Mouse (Mus musculus) gastrocnemius, postnatal 4 days (tissue): ENCODE measurements around the gene Zdhhc17. TPM values are rescaled to one million over a fixed set of nuclear protein-coding genes. Genes with fewer than 3 reads are reported as not detected.
A peak's percentile ranks its signal among the peaks of the same experiment; 100 is the strongest.

Source experiments
- DNase-seq, 2 experiments: peaks; one replicate each; pipeline ENCODE4 v3.0.0; 2021 to 2022; ENCODE audit warnings: low spot score in 2 of 2, mixed read lengths in 2 of 2
- total RNA-seq, 2 experiments: library from RNA; stranded (reverse); gene quantifications; 2 replicates each; pipeline ENCODE4 v1.2.3; 2021

The Zdhhc17 gene
- total RNA-seq, 2 experiments from 2014 or later, result 31.5 to 32.4 TPM

- DNase-seq, result no peak
Measured at GRCm38 (mm10) chr10:111005611-111006488, 4.1 kb downstream of the Zdhhc17 start.

GRCm38 (mm10) chr10:111004220-111004619 lies 5.7 kb downstream of the Zdhhc17 start:
- DNase-seq, result no peak

GRCm38 (mm10) chr10:110999201-110999600 lies 10.7 kb downstream of the Zdhhc17 start:
- DNase-seq, result no peak

- no peak for DNase-seq
Measured at GRCm38 (mm10) chr10:110997180-110997579, 12.8 kb downstream of the Zdhhc17 start.

GRCm38 (mm10) chr10:110994761-110995160 lies 15.2 kb downstream of the Zdhhc17 start:
- no peak for DNase-seq

- DNase-seq, result no peak
Measured at GRCm38 (mm10) chr10:110993249-110993648, 16.7 kb downstream of the Zdhhc17 start.

- no peak for DNase-seq
Measured at GRCm38 (mm10) chr10:110992047-110992431, 17.9 kb downstream of the Zdhhc17 start.

GRCm38 (mm10) chr10:110991307-110992046 lies 18.5 kb downstream of the Zdhhc17 start:
- DNase-seq, result no peak

- no peak for DNase-seq
Measured at GRCm38 (mm10) chr10:110989729-110990128, 20.2 kb downstream of the Zdhhc17 start.

- DNase-seq, result no peak
Measured at GRCm38 (mm10) chr10:110986682-110987081, 23.3 kb downstream of the Zdhhc17 start.

- no peak for DNase-seq
Measured at GRCm38 (mm10) chr10:110982771-110983170, 27.2 kb downstream of the Zdhhc17 start.

GRCm38 (mm10) chr10:110980441-110980840 lies 29.5 kb downstream of the Zdhhc17 start:
- no peak for DNase-seq

- no peak for DNase-seq
Measured at GRCm38 (mm10) chr10:110979431-110979830, 30.5 kb downstream of the Zdhhc17 start.

GRCm38 (mm10) chr10:110977379-110977778 lies 32.6 kb downstream of the Zdhhc17 start:
- DNase-seq, result no peak

GRCm38 (mm10) chr10:110976046-110976445 lies 33.9 kb downstream of the Zdhhc17 start:
- DNase-seq, result peak in 1 of 2 experiments; percentile 23

GRCm38 (mm10) chr10:110974885-110975284 lies 35.1 kb downstream of the Zdhhc17 start:
- DNase-seq, result no peak

- no peak for DNase-seq
Measured at GRCm38 (mm10) chr10:110974463-110974862, 35.5 kb downstream of the Zdhhc17 start.

GRCm38 (mm10) chr10:110971998-110972397 lies 37.9 kb downstream of the Zdhhc17 start:
- DNase-seq, result no peak

GRCm38 (mm10) chr10:110971483-110971882 lies 38.5 kb downstream of the Zdhhc17 start:
- no peak for DNase-seq

- no peak for DNase-seq
Measured at GRCm38 (mm10) chr10:110971044-110971443, 38.9 kb downstream of the Zdhhc17 start.

GRCm38 (mm10) chr10:110962172-110962571 lies 47.8 kb downstream of the Zdhhc17 start:
- no peak for DNase-seq

- no peak for DNase-seq
Measured at GRCm38 (mm10) chr10:110960841-110961240, 49.1 kb downstream of the Zdhhc17 start.
